Mouse (Mus musculus) spleen, adult 2 months (tissue): ENCODE measurements around the gene Ap2b1. TPM values are rescaled to one million over a fixed set of nuclear protein-coding genes. Genes with fewer than 3 reads are reported as not detected.

ENCODE experiments used
- DNase-seq, 2 experiments: peaks; one replicate each; pipeline versions ENCODE4 v3.0.0 to v3.0.0-alpha.2; 2012 to 2021; ENCODE audit warnings: low spot score in 2 of 2, low read depth in 1 of 2
- H3K27ac ChIP-seq: fragments of 200-500 bp; 2 replicates; pipeline ENCODE4 v1.5.1; 2012; ENCODE audit warnings: low read length, inconsistent platforms; ENCODE audit not compliant: insufficient read depth
- H3K27me3 ChIP-seq: fragments of 200-500 bp; 2 replicates; pipeline ENCODE4 v1.6.1; 2012; ENCODE audit warnings: mild to moderate bottlenecking, moderate library complexity, low read length, inconsistent platforms; ENCODE audit not compliant: control insufficient read depth, insufficient read depth
- H3K36me3 ChIP-seq: fragments of 200-500 bp; 2 replicates; pipeline ENCODE4 v1.6.1; 2012; ENCODE audit warnings: mild to moderate bottlenecking, low read length, inconsistent platforms; ENCODE audit not compliant: control insufficient read depth, insufficient read depth
- H3K4me1 ChIP-seq: fragments of 200-500 bp; 2 replicates; pipeline ENCODE4 v1.6.1; 2011; ENCODE audit warnings: inconsistent platforms; ENCODE audit not compliant: control insufficient read depth, insufficient read depth, insufficient read length
- H3K4me3 ChIP-seq: fragments of 200-500 bp; 2 replicates; pipeline ENCODE4 v1.5.1; 2011; ENCODE audit warnings: mild to moderate bottlenecking, inconsistent platforms; ENCODE audit not compliant: insufficient read depth, insufficient read length; ENCODE audit errors: extremely low read depth
- CTCF ChIP-seq: fragments of 200-500 bp; IDR thresholded peaks from 2 replicates; pipeline ENCODE4 v1.5.1; 2011; ENCODE audit warnings: mild to moderate bottlenecking, inconsistent platforms; ENCODE audit not compliant: insufficient read depth, insufficient read length, insufficient replicate concordance; ENCODE audit errors: extremely low read depth
- POLR2A ChIP-seq: fragments of 200-500 bp; IDR thresholded peaks from 2 replicates; pipeline ENCODE4 v1.6.1; 2011; ENCODE audit warnings: low read depth, low read length, inconsistent platforms
- WGBS: fragments of 180-500 bp; shearing (Covaris S2); methylation state at CpG from one replicate; pipeline ENCODE4 v1.1.7; 2018; 5-methylcytosine and 5-hydroxymethylcytosine counted together
- polyA plus RNA-seq: library from polyadenylated mRNA; depleted of rRNA; stranded (reverse); fragments of >200 nt; gene quantifications from 2 replicates; pipeline ENCODE4 v1.2.3, GENCODE M21; 2012

Gene Ap2b1
- polyA plus RNA-seq, 1 experiment: 26.1 TPM

DNA sequence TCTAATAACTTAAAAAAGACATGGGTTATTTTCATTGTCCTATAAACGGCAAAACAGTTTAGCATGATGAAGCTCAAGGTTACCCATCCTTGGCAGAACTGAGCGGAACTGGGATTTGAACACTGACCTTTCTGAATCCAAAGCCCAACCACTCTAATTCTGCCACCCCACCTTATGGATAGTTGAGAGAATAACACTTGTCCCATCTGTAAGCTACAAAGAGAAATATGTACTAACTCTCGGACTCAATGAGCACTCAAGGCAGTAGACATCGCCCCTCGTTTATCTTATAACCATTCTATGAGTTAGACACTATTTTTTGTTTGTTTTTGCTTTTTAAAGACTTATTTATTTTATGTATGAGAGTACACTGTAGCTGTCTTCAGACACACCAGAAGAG lies 9.8 kb upstream of the Ap2b1 start:
- H3K4me1 ChIP-seq: peaks cover 6% of the 10 kb centered on the region; the same call in 1 of the 2 replicates
- H3K36me3 ChIP-seq: no peaks in the 10 kb centered on the region
- no peak overlapping the region for H3K4me3 ChIP-seq
- no peaks in the 10 kb centered on the region for H3K27me3 ChIP-seq
- WGBS: 92% methylated on average over 5 of the region's 5 CpGs
- TF ChIP-seq CTCF: no peak
- no peak for TF ChIP-seq POLR2A
- no peak overlapping the region for H3K27ac ChIP-seq
- no peak for DNase-seq

DNA sequence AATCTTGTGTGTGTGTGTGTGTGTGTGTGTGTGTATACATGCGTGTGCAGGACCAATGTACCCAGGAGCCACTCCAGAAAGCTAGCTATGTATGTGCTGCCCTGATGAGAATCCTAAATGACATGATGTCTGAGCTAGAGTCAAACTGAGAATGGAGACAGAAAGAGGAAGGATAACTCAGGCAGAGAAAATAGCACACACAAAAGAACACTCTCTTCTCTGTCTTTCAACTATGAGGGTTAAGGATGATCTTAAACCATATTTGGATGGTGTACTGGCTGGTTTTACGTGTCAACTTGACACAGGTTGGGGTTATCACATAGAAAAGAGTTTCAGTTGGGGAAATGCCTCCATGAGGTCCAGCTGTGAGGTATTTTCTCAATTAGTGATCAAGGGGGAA lies 9.2 kb upstream of the Ap2b1 start:
- Histone ChIP-seq H3K4me3 (no peak overlapping the region), H3K36me3 (no peaks in the 10 kb centered on the region), H3K4me1 (peaks cover 6% of the 10 kb centered on the region; the same call in 1 of the 2 replicates), H3K27ac (no peak overlapping the region), H3K27me3 (no peaks in the 10 kb centered on the region)
- TF ChIP-seq CTCF (no peak), POLR2A (no peak)
- DNase-seq: no peak
- WGBS: 74% methylated on average over 2 of the region's 2 CpGs

DNA sequence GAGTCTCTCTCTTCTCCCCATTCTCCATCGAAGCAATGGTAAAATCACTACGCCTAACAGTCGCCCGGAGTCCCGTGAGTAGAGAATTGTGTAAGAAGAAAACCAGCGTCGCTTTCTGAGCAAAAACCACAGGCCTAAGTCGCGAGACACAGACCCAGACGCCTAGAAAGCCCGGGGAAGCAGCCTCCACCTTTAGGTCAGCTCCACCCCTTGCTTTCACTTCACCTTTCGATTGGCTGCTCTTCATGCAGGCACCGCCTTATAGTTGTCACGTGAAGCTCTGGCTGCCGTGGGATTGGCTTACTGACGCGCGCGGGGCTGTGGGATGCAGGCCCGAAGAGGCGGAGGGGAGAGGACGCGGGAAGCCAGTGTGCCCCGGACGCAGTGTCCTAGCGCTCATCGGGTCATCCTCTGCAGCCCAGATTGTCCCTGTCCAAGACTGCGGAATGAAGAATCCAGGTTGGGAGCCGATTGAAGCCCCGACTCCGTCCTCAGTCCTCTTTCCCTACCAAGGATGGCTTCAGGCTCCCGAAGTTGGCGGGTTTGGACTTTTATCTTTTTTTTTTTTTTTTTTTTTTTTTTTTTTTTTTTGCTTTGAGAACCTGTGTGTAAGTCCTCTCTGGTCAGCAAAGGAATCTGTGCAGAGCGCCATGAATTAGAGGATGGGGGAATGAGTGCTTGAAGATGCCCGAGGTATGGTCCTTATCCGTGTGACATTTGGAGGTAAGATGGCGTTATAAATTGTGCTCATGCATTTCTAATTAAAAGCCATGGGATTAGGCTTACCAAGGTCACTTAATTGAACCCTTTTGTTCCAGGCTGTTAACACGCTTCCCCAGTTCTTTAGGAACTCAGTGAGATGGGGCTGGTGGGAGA lies 7.2 kb upstream of the Ap2b1 start:
- Histone ChIP-seq H3K4me3 (peak overlapping the region; percentile 69), H3K27ac (peak overlapping the region; percentile 66), H3K4me1 (peaks cover 6% of the 10 kb centered on the region; the same call in 1 of the 2 replicates), H3K27me3 (no peaks in the 10 kb centered on the region), H3K36me3 (no peaks in the 10 kb centered on the region)
- TF ChIP-seq CTCF: no peak
- TF ChIP-seq POLR2A: peak; percentile 69
- peak; percentile 91 to 93 for DNase-seq
- WGBS: under 1% methylated on average over 38 of the region's 38 CpGs

DNA sequence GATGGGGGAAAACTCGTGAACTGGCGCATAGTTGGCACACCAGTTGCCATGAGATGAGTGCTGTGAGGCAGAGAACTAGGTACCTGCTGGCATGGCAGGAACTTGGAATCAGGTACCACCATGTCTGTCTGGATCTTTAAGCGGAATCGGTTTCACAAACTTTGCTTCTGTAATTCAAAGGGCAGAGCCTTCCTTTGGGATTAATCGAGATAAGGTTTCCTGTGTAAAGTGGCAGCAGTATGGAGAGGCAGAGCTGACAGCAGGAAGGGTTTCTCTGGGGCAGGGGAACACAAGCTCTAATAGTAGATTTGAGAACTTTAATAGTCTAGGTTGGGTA lies 6.6 kb upstream of the Ap2b1 start:
- Histone ChIP-seq H3K4me3 (peak overlapping the region; percentile 69), H3K4me1 (peaks cover 6% of the 10 kb centered on the region; the same call in 1 of the 2 replicates), H3K27ac (no peak overlapping the region), H3K36me3 (no peaks in the 10 kb centered on the region), H3K27me3 (no peaks in the 10 kb centered on the region)
- WGBS: under 1% methylated on average over 5 of the region's 5 CpGs
- TF ChIP-seq POLR2A: no peak
- TF ChIP-seq CTCF: no peak
- no peak for DNase-seq

DNA sequence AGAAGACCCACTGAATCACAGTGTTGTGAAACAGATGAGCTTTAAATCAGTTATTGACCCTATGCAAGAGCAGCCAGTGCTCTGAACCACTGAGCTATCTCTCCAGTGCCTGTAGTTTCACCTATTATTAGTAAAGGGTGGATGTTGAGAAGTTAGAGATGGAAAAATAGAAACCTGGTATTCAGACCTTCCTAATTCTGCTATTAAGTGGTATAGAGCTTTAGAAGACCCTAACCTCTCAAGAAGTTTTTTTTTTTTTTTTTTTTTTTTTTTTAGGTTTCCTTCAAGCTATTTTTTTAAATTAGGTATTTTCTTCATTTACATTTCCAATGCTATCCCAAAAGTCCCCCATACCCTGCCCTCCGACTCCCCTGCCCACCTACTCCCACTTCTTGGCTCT lies 5.6 kb upstream of the Ap2b1 start:
- peaks cover 2% of the 10 kb centered on the region; the same call in 1 of the 2 replicates for H3K36me3 ChIP-seq
- TF ChIP-seq CTCF (no peak), POLR2A (no peak)
- DNase-seq: no peak
- WGBS: 94% methylated on average over 1 of the region's 1 CpGs
- H3K4me1 ChIP-seq: peaks cover 8% of the 10 kb centered on the region; the same call in 1 of the 2 replicates
- no peak overlapping the region for H3K4me3 ChIP-seq
- no peak overlapping the region for H3K27ac ChIP-seq
- no peaks in the 10 kb centered on the region for H3K27me3 ChIP-seq

DNA sequence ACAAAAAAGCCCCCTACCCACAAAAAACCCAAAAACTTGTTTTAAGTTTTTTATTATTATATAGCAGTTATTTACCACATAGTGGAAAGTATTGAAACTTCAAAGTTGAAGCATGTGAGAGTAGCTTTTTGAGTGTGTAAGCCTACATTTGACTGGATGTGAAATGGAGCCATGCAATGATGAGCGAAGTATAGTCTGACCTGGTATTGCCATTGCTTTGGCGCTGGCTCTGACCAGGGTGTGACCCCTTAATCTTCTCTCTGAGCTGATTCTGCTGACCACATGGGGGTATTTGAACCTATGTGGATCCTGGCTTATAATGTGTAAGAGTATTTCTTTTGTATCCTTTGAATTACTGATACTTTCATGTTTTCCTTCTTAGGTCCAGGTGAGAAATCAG lies 4.7 kb upstream of the Ap2b1 start:
- no peak for TF ChIP-seq POLR2A
- TF ChIP-seq CTCF: no peak
- H3K4me3 ChIP-seq: no peak overlapping the region
- no peak for DNase-seq
- H3K4me1 ChIP-seq: peaks cover 9% of the 10 kb centered on the region; the same call in 1 of the 2 replicates
- H3K27me3 ChIP-seq: no peaks in the 10 kb centered on the region
- no peak overlapping the region for H3K27ac ChIP-seq
- H3K36me3 ChIP-seq: peaks cover 2% of the 10 kb centered on the region; the same call in 1 of the 2 replicates
- 97% methylated on average over 2 of the region's 2 CpGs for WGBS

DNA sequence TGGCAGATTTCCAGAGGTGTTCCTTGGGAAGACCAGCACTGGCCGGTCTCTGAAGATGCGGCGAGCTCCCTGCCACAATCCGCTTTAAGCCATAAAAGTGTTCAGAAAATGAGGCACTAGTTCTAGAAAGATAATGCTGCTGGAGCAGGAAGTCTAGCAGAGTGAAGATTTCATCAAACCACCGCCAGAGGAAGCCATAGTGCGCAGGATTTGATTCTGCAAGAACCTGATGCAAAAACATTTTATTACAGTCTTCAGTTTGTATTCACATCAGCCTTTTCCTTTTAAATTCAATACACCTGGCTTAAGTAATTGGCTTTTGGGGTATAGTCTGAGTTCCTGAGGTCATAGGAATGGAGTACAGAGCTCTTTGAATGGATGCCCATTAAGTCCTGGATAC lies 1.0 kb upstream of the Ap2b1 start:
- no peak overlapping the region for H3K27ac ChIP-seq
- peaks cover 2% of the 10 kb centered on the region; the same call in 1 of the 2 replicates for H3K36me3 ChIP-seq
- no peak for TF ChIP-seq CTCF
- TF ChIP-seq POLR2A: no peak
- H3K4me3 ChIP-seq: no peak overlapping the region; the same call in 1 of the 2 replicates
- no peak for DNase-seq
- H3K4me1 ChIP-seq: peaks cover 3% of the 10 kb centered on the region; the same call in 1 of the 2 replicates
- WGBS: 74% methylated on average over 6 of the region's 6 CpGs
- H3K27me3 ChIP-seq: no peaks in the 10 kb centered on the region
